Comparison of ENCODE assay signal across 28 mouse cellular contexts in the genomic region with DNA sequence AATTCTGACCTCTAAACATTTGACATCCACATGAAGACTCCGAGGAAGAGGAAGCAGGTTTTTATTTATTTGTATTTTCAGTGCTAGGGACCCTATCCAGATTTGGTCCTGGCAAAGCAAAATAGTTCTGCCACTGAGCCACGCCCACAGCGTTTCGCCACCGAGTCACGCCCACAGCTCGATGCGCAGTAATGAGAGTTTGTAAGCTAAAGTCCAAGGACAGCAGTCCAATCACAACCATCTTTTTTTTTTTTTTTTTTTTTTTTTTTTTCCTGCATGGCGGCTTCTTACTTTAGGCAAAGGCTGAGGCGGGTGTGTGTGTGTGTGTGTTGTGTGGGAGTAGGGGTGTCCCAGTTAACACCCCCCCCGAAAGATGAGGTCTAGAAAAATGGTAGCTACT. TPM values are rescaled to one million over a fixed set of nuclear protein-coding genes. Genes with fewer than 3 reads are reported as not detected.
A peak's percentile ranks its signal among the peaks of the same experiment; 100 is the strongest.
DNase-seq lines count a peak whose midpoint lies in the region; ATAC-seq and TF ChIP-seq lines count a peak whose summit lies in the region.
"Had no signal": no experiment of that assay in that cellular context is flagged by ENCODE, and none has a peak within 500 bp of the region (broad histone marks: within the 10 kb centered on the region; RNA-seq: fewer than 3 reads in every experiment).

No protein-coding gene starts in this region.

- H3K4me2 ChIP-seq in lung, embryonic 14.5 days: peak overlapping the region; percentile 29; the same call in 1 of the 2 replicates
- H3K4me2 ChIP-seq: embryonic facial prominence, embryonic 15.5 days; heart, embryonic 12.5 days; hindbrain, embryonic 13.5 days; midbrain, embryonic 15.5 days; neural tube, embryonic 15.5 days had no signal

- TF ChIP-seq POLR2A in lung, adult 2 months (IDR thresholded peaks at IDR 0.05; ENCODE audit: borderline replicate concordance, extremely low read depth, low read depth, low read length): no peak
- TF ChIP-seq POLR2A in MEL (IDR thresholded peaks at IDR 0.05; ENCODE audit: control insufficient read depth in 1 of 2, insufficient read depth in 1 of 2, low read depth in 1 of 2, low read length in 2 of 2, poor library complexity in 1 of 2): no peak

- peaks cover 7% of the 10 kb centered on the region for H3K4me1 ChIP-seq in lung, embryonic 14.5 days (ENCODE audit: insufficient read depth)
- no peaks in the 10 kb centered on the region for H3K4me1 ChIP-seq in lung, adult 2 months (ENCODE audit: control insufficient read depth, insufficient read depth, low read length)
- H3K4me1 ChIP-seq in MEL (ENCODE audit: control insufficient read depth in 1 of 2, insufficient read depth in 2 of 2, low read length in 2 of 2): no peaks in the 10 kb centered on the region
- H3K4me1 ChIP-seq: embryonic facial prominence, embryonic 15.5 days; heart, embryonic 12.5 days; midbrain, embryonic 15.5 days; neural tube, embryonic 15.5 days had no signal

- no peak for TF ChIP-seq CTCF in lung, embryonic 14.5 days (IDR thresholded peaks at IDR 0.05; ENCODE audit: low read depth)
- no peak for TF ChIP-seq CTCF in lung, adult 2 months (IDR thresholded peaks at IDR 0.05; ENCODE audit: insufficient read depth, low read length)
- no peak for TF ChIP-seq CTCF in MEL (IDR thresholded peaks at IDR 0.05 in 2 of 3, conservative IDR thresholded peaks at IDR 0.05 in 1 of 3; ENCODE audit: control insufficient read depth in 1 of 3, insufficient read depth in 1 of 3, low read depth in 2 of 3, low read length in 3 of 3, poor library complexity in 1 of 3, severe bottlenecking in 1 of 3)

- peak; percentile 75 for DNase-seq in lung, embryonic 14.5 days
- no peak for DNase-seq in lung, adult 2 months
- DNase-seq in MEL (ENCODE audit: low read depth, low spot score): peak; percentile 52
- DNase-seq in adrenal gland, postnatal 36 days: peak; percentile 47 to 59
- peak; percentile 13 for DNase-seq in lung, postnatal 14 days
- DNase-seq in heart, adult 9 months (ENCODE audit: low spot score in 2 of 2): no peak
- DNase-seq in right cerebral cortex, adult 2 months (ENCODE audit: low spot score in 2 of 2): no peak
- no peak for DNase-seq in frontal cortex, postnatal 10 days (ENCODE audit: low spot score in 2 of 2)
- DNase-seq: cerebellum, adult 18-20 months; cerebellum, postnatal 36 days; heart, postnatal 14 days; right cerebral cortex, adult 18-20 months; thymus, postnatal 4 days had no signal

- no peak overlapping the region for H3K4me3 ChIP-seq in lung, embryonic 14.5 days (ENCODE audit: low read depth, low read length)
- no peak overlapping the region for H3K4me3 ChIP-seq in lung, adult 2 months (replicated peaks; ENCODE audit: extremely low read depth, low read depth, low read length)
- H3K4me3 ChIP-seq in MEL (ENCODE audit: control insufficient read depth in 1 of 2, insufficient read depth in 1 of 2, low read depth in 2 of 2, low read length in 2 of 2): no peak overlapping the region
- H3K4me3 ChIP-seq: embryonic facial prominence, embryonic 15.5 days; heart, embryonic 12.5 days; hindbrain, embryonic 13.5 days; midbrain, embryonic 15.5 days; myocyte; neural tube, embryonic 15.5 days had no signal

- H3K27me3 ChIP-seq in lung, embryonic 14.5 days (ENCODE audit: insufficient read depth, low read length): no peaks in the 10 kb centered on the region
- peaks cover 0 to 1% of the 10 kb centered on the region in 2 experiments; a peak in 3 of 4 replicates for H3K27me3 ChIP-seq in MEL (ENCODE audit: control insufficient read depth in 1 of 2, insufficient read depth in 2 of 2, low read length in 2 of 2)
- H3K27me3 ChIP-seq: embryonic facial prominence, embryonic 15.5 days; heart, embryonic 12.5 days; hindbrain, embryonic 13.5 days; midbrain, embryonic 15.5 days; neural tube, embryonic 15.5 days had no signal

- H3K9ac ChIP-seq in lung, embryonic 14.5 days: no peak overlapping the region
- H3K9ac ChIP-seq in MEL (ENCODE audit: control insufficient read depth, low read depth, low read length, poor library complexity, severe bottlenecking): no peak overlapping the region
- H3K9ac ChIP-seq: embryonic facial prominence, embryonic 15.5 days; heart, embryonic 12.5 days; hindbrain, embryonic 13.5 days; midbrain, embryonic 15.5 days; neural tube, embryonic 15.5 days had no signal

- ATAC-seq in lung, embryonic 14.5 days (ENCODE audit: insufficient read depth): 0 out of 2 replicates have a peak, but pooled peaks have one; percentile 26
- ATAC-seq: forebrain, embryonic 16.5 days; midbrain, embryonic 15.5 days had no signal

- no peaks in the 10 kb centered on the region for H3K9me3 ChIP-seq in lung, embryonic 14.5 days (ENCODE audit: low read depth, low read length)
- no peaks in the 10 kb centered on the region for H3K9me3 ChIP-seq in MEL (replicated peaks; ENCODE audit: insufficient read depth, low read length)
- H3K9me3 ChIP-seq: embryonic facial prominence, embryonic 15.5 days; G1E; heart, embryonic 12.5 days; hindbrain, embryonic 13.5 days; midbrain, embryonic 15.5 days; neural tube, embryonic 15.5 days had no signal

- 54% methylated on average over 11 of the region's 11 CpGs for WGBS in lung, embryonic 14.5 days
- WGBS in lung, adult 2 months: 55% methylated on average over 11 of the region's 11 CpGs

- TF ChIP-seq RAD21 in MEL (IDR thresholded peaks at IDR 0.05; ENCODE audit: low read depth, low read length): no peak

- H3K79me2 ChIP-seq in MEL (ENCODE audit: control insufficient read depth, insufficient read depth, low read length, poor library complexity): no peaks in the 10 kb centered on the region

- no peaks in the 10 kb centered on the region for H3K36me3 ChIP-seq in lung, embryonic 14.5 days (ENCODE audit: insufficient read depth)
- H3K36me3 ChIP-seq in MEL (ENCODE audit: control insufficient read depth in 1 of 2, insufficient read depth in 2 of 2, low read length in 2 of 2): peaks cover 0 to 3% of the 10 kb centered on the region in 2 experiments; a peak in 1 of 4 replicates
- H3K36me3 ChIP-seq: embryonic facial prominence, embryonic 15.5 days; G1E; heart, embryonic 12.5 days; hindbrain, embryonic 13.5 days; midbrain, embryonic 15.5 days; neural tube, embryonic 15.5 days had no signal

- no peak overlapping the region for H3K27ac ChIP-seq in lung, embryonic 14.5 days (ENCODE audit: low read depth)
- no peak overlapping the region for H3K27ac ChIP-seq in MEL (ENCODE audit: control insufficient read depth, low read depth, low read length)
- H3K27ac ChIP-seq: embryonic facial prominence, embryonic 15.5 days; hindbrain, embryonic 13.5 days; midbrain, embryonic 15.5 days; neural tube, embryonic 15.5 days had no signal

- no peak for TF ChIP-seq EP300 in MEL (IDR thresholded peaks at IDR 0.05; ENCODE audit: low read depth in 1 of 2, low read length in 2 of 2)

TF ChIP-seq in MEL, 35 proteins besides CTCF, POLR2A, EP300 and RAD21:
- TF ChIP-seq MAFK (IDR thresholded peaks at IDR 0.05; ENCODE audit: borderline replicate concordance, low read depth, low read length) (no peak), ZMIZ1 (IDR thresholded peaks at IDR 0.05; ENCODE audit: low read depth, low read length) (no peak), POLR2AphosphoS2 (IDR thresholded peaks at IDR 0.05; ENCODE audit: low read length) (no peak), ZNF384 (IDR thresholded peaks at IDR 0.05; ENCODE audit: low read depth, low read length) (peak; percentile 81)

RNA-seq across cellular contexts. Expression of gene Dtd2, which starts 7.7 kb away (rescaled TPM):
- polyA plus RNA-seq in lung, embryonic 14.5 days (2014; fragmentation: Nextera tagmentation; extraction: Ambion mirVana): 24.4 and 25.9 TPM in 2 replicates
- polyA plus RNA-seq in lung, adult 2 months (2012; rRNA removed): 4.6 and 6.8 TPM in 2 replicates
- 15.5 and 16.1 TPM in 2 replicates for total RNA-seq in MEL (2012; rRNA removed)
- polyA plus RNA-seq in MEL (2012; ENCODE audit: insufficient read depth in 1 of 2, insufficient read length in 2 of 2, low read depth in 1 of 2, low replicate concordance in 2 of 2, missing spikeins in 1 of 2): 10 to 100 TPM in 1 of 2 experiments, not detected in 1; 22.4 TPM
- 10 to 100 TPM; 14.6 to 29.1 TPM for total RNA-seq in adrenal gland, postnatal 36 days (2021)

RNA-seq across cellular contexts. Expression of gene Gpr33, which starts 13.8 kb away (rescaled TPM):
- polyA plus RNA-seq in lung, embryonic 14.5 days (2014; fragmentation: Nextera tagmentation; extraction: Ambion mirVana): not detected in 2 replicates
- 0.40 and 0.62 TPM in 2 replicates for polyA plus RNA-seq in lung, adult 2 months (2012; rRNA removed)
- total RNA-seq in MEL (2012; rRNA removed): not detected in 2 replicates
- polyA plus RNA-seq in MEL (2012; ENCODE audit: insufficient read depth in 1 of 2, insufficient read length in 2 of 2, low read depth in 1 of 2, low replicate concordance in 2 of 2, missing spikeins in 1 of 2): not detected
- total RNA-seq in adrenal gland, postnatal 36 days (2021): not detected
- total RNA-seq: gastrocnemius, postnatal 4 days; heart, postnatal 14 days; left cerebral cortex, postnatal 25 days; megakaryocyte-erythroid progenitor cell, adult 5-6 weeks had no signal
- polyA plus RNA-seq: embryonic facial prominence, embryonic 15.5 days; forebrain, embryonic 16.5 days; G1E; heart, embryonic 12.5 days; hindbrain, embryonic 13.5 days; intestine, embryonic 14.5 days; kidney, embryonic 16.5 days; limb, embryonic 14.5 days; liver, embryonic 16.5 days; midbrain, embryonic 15.5 days; myocyte; neural tube, embryonic 15.5 days had no signal

RNA-seq across cellular contexts. Expression of gene Heatr5a, which starts 42.9 kb away (rescaled TPM):
- polyA plus RNA-seq in lung, embryonic 14.5 days (2014; fragmentation: Nextera tagmentation; extraction: Ambion mirVana): 18.2 and 19.2 TPM in 2 replicates
- polyA plus RNA-seq in lung, adult 2 months (2012; rRNA removed): 35.0 and 50.4 TPM in 2 replicates
- total RNA-seq in MEL (2012; rRNA removed): 41.2 and 46.2 TPM in 2 replicates
- polyA plus RNA-seq in MEL (2012; ENCODE audit: insufficient read depth in 1 of 2, insufficient read length in 2 of 2, low read depth in 1 of 2, low replicate concordance in 2 of 2, missing spikeins in 1 of 2): 10 to 100 TPM; 70.4 to 70.5 TPM
- 10 to 100 TPM; 22.2 to 22.4 TPM for total RNA-seq in adrenal gland, postnatal 36 days (2021)

Comparison
In these comparisons a context has a peak if more than half of its experiments do, and no peak if none do; other contexts are left out.
1. DNase-seq: peak in lung, embryonic 14.5 days (single experiment), MEL (single experiment), adrenal gland, postnatal 36 days (2 of 2) and lung, postnatal 14 days (single experiment); none in lung, adult 2 months (single experiment), heart, adult 9 months (0 of 2), right cerebral cortex, adult 2 months (0 of 2) and frontal cortex, postnatal 10 days (0 of 2).